Mouse (Mus musculus) heart, postnatal 0 days (tissue): ENCODE measurements around the gene Ehbp1.

Source experiments
- CTCF ChIP-seq: IDR thresholded peaks from 2 replicates; pipeline ENCODE4 v1.5.1; 2016; ENCODE audit warnings: antibody characterized with exemption, control low read depth, low read depth
- EP300 ChIP-seq: IDR thresholded peaks from 2 replicates; pipeline ENCODE4 v1.6.1; 2016; ENCODE audit warnings: antibody characterized with exemption, low read depth

- TF ChIP-seq CTCF (no peak), EP300 (no peak)
Observed at GRCm38 (mm10) chr11:21992761-21993596, 349.1 kb downstream of the Ehbp1 start.
